Mouse (Mus musculus): ENCODE measurements around the gene Mapk10.

DNA sequence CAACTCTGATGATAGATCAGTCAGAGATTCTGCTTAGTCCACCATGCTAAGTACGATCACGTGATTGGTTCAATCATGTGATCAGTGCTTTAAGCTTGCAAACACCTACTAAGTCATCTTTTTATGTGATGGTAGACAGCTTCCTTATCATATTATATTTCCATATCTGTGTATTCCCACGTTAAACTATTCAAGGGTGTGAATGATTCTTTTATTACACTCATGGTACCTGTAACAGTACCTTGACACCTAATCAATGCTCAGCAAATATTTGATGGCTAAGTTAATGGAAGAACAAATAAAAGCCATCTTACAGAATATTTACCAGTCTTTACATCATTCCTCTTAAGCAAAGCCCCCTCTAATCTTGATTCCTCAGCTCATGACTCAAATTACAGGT lies 91.5 kb downstream of the Mapk10 start:
- TF ChIP-seq CTCF (conservative IDR thresholded peaks at IDR 0.05; ENCODE audit: low read length) (no peak), NANOG (IDR thresholded peaks at IDR 0.05; ENCODE audit: borderline replicate concordance, low read length) (no peak), POU5F1 (IDR thresholded peaks at IDR 0.05; ENCODE audit: borderline replicate concordance, low read length) (no peak)
